Comparison of ENCODE assay signal across 20 mouse cellular contexts in genomic region chr11:13032464-13032863, GRCm38 (mm10).
"Had no signal": no experiment of that assay in that cellular context is flagged by ENCODE, and none has a peak within 500 bp of the region (broad histone marks: within the 10 kb centered on the region; RNA-seq: fewer than 3 reads in every experiment).

No protein-coding gene starts in this region.

- H3K27me3 ChIP-seq: limb, embryonic 12.5 days; limb, embryonic 15.5 days; midbrain, embryonic 12.5 days; midbrain, embryonic 15.5 days; neural tube, embryonic 12.5 days; neural tube, embryonic 15.5 days had no signal

- H3K4me3 ChIP-seq: limb, embryonic 12.5 days; limb, embryonic 15.5 days; midbrain, embryonic 12.5 days; midbrain, embryonic 15.5 days; neural tube, embryonic 12.5 days; neural tube, embryonic 15.5 days had no signal

- H3K4me1 ChIP-seq: limb, embryonic 12.5 days; limb, embryonic 15.5 days; midbrain, embryonic 12.5 days; midbrain, embryonic 15.5 days; neural tube, embryonic 12.5 days; neural tube, embryonic 15.5 days had no signal

- ATAC-seq: liver, postnatal 0 days; lung, postnatal 0 days; midbrain, embryonic 15.5 days had no signal

- H3K27ac ChIP-seq: limb, embryonic 12.5 days; limb, embryonic 15.5 days; liver, embryonic 14.5 days; macrophage; midbrain, embryonic 12.5 days; midbrain, embryonic 15.5 days; neural tube, embryonic 12.5 days; neural tube, embryonic 15.5 days; stomach, postnatal 0 days had no signal

- H3K4me2 ChIP-seq: limb, embryonic 12.5 days; limb, embryonic 15.5 days; liver, embryonic 11.5 days; lung, embryonic 14.5 days; midbrain, embryonic 12.5 days; midbrain, embryonic 15.5 days; neural tube, embryonic 12.5 days; neural tube, embryonic 15.5 days had no signal

- DNase-seq: kidney, adult 9 months; kidney, postnatal 14 days; kidney, postnatal 4 days; left cerebral cortex, postnatal 4 days; liver, postnatal 0 days; lung, embryonic 14.5 days; right cerebral cortex, adult 18-20 months; right cerebral cortex, postnatal 25 days; thymus, postnatal 25 days had no signal

- H3K9me3 ChIP-seq: limb, embryonic 12.5 days; limb, embryonic 15.5 days; midbrain, embryonic 12.5 days; midbrain, embryonic 15.5 days; neural tube, embryonic 12.5 days; neural tube, embryonic 15.5 days had no signal

- H3K36me3 ChIP-seq: limb, embryonic 12.5 days; limb, embryonic 15.5 days; midbrain, embryonic 12.5 days; midbrain, embryonic 15.5 days; neural tube, embryonic 12.5 days; neural tube, embryonic 15.5 days had no signal

- H3K9ac ChIP-seq: limb, embryonic 12.5 days; limb, embryonic 15.5 days; liver, embryonic 14.5 days; liver, postnatal 0 days; lung, embryonic 14.5 days; midbrain, embryonic 12.5 days; midbrain, embryonic 15.5 days; neural tube, embryonic 12.5 days; neural tube, embryonic 15.5 days had no signal
